Mouse (Mus musculus) ES-Bruce4 (cell line): ENCODE measurements around the gene Ankrd60.

ENCODE experiments used
- CTCF ChIP-seq: IDR thresholded peaks from one replicate; pipeline ENCODE4 v1.8.1; 2011; ENCODE audit warnings: low read depth, low read length
- EP300 ChIP-seq: IDR thresholded peaks from 2 replicates; pipeline ENCODE4 v1.6.1; 2011; ENCODE audit warnings: low read depth, low read length; ENCODE audit not compliant: insufficient read depth
- POLR2A ChIP-seq: IDR thresholded peaks from one replicate; pipeline ENCODE4 v1.8.1; 2011; ENCODE audit warnings: low read length; ENCODE audit not compliant: insufficient read depth

- no peak for TF ChIP-seq CTCF
- TF ChIP-seq EP300: no peak
- TF ChIP-seq POLR2A: no peak
These were observed 16.3 kb upstream of the Ankrd60 start for GRCm38 (mm10) chr2:173594313-173595063.
